Mouse (Mus musculus): ENCODE results near the gene Mbnl2. TPM values are rescaled to one million over a fixed set of nuclear protein-coding genes. Genes with fewer than 3 reads are reported as not detected.

Gene Mbnl2
- polyA plus RNA-seq, 1 experiment from 2014 or later: 20.2 TPM

DNA sequence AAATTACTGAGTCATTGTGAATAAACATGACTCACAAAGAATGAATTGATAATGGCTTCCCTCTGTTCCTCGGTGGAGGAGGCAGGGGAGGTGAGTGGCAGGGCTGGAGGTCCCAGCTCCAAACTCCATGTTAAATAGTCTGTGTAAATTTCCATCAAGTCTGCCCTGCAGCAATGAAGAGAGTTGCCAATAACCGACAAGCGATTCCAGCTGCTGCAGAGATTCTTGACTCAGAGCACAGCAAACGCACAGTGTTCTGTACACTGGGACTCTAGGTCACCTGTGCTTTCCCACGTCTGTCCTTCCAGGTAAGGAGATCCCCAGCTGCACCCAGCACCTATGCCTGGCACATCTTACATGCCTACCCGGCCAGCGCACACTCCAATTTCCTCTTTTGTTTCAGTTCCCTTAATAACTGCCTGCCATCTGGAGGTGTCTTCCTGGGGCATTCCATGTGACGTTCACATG lies 158.5 kb downstream of the Mbnl2 start:
- 57% methylated on average over 8 of the region's 8 CpGs for WGBS (ENCODE audit: insufficient replicate concordance)
- no peak overlapping the region for H3K4me3 ChIP-seq

DNA sequence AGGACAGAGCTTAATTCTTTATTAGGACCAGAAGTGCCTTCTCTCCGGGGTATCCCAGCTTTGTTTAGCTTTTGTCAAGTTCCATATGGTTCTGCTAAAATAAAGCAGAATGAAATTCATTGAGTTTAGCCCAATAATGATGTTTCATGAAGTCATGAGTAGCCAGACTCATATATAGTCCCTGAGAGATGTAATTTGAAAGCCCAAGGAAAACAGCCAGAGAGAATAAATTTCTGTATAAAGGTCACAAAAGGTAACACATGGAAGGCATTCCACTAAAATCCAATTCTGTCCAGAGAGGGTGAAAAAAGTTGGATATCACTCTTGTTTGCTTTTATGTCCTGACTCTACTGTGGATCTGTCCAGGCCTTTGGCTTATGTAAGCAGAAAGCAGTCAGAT lies 159.4 kb downstream of the Mbnl2 start:
- no peaks in the 10 kb centered on the region for H3K4me1 ChIP-seq
- WGBS (ENCODE audit: insufficient replicate concordance): 79% methylated on average over 1 of the region's 1 CpGs
- H3K9me3 ChIP-seq (replicated peaks): 0 out of 2 replicates have a peak, but pooled peaks cover 3% of the 10 kb centered on the region
- no peak overlapping the region for H3K9ac ChIP-seq
- ATAC-seq: no peak
- H3K4me2 ChIP-seq: no peak overlapping the region
- no peaks in the 10 kb centered on the region for H3K27me3 ChIP-seq (replicated peaks)
- no peak overlapping the region for H3K4me3 ChIP-seq
- no peak overlapping the region for H3K27ac ChIP-seq
- H3K36me3 ChIP-seq: no peaks in the 10 kb centered on the region

More for the DNA sequence above, 158.5 kb downstream of the Mbnl2 start:
- H3K27me3 ChIP-seq (replicated peaks): no peaks in the 10 kb centered on the region
- H3K27ac ChIP-seq: no peak overlapping the region
- no peaks in the 10 kb centered on the region for H3K4me1 ChIP-seq
- H3K36me3 ChIP-seq: no peaks in the 10 kb centered on the region
- no peak overlapping the region for H3K9ac ChIP-seq
- H3K9me3 ChIP-seq (replicated peaks): no peaks in the 10 kb centered on the region
- no peak overlapping the region for H3K4me2 ChIP-seq
- no peak for ATAC-seq

DNA sequence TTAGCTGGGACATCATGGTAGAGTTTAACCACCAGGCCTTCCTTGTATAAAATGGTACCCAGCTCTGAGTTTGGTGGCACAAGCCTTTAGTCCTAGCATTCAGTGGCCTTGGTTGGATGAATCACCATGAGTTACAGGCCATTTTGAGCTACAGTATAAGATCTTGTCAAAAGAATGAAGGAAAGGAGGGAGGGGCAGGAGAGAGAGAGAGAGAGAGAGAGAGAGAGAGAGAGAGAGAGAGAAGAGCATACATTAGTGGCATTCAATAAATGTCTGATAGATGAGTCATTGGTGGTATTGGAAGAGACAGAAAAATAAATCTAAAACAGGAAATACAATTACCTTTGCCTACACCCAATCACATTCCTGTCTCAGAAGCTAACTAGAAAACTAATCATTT lies 165.2 kb downstream of the Mbnl2 start:
- no peaks in the 10 kb centered on the region for H3K36me3 ChIP-seq
- 0 out of 2 replicates have a peak, but pooled peaks cover 4% of the 10 kb centered on the region for H3K9me3 ChIP-seq (replicated peaks)
- no peak overlapping the region for H3K4me2 ChIP-seq
- no peak for ATAC-seq
- no peak overlapping the region for H3K27ac ChIP-seq
- H3K27me3 ChIP-seq (replicated peaks): no peaks in the 10 kb centered on the region
- H3K4me3 ChIP-seq: no peak overlapping the region
- no peak overlapping the region for H3K9ac ChIP-seq
- no peaks in the 10 kb centered on the region for H3K4me1 ChIP-seq

DNA sequence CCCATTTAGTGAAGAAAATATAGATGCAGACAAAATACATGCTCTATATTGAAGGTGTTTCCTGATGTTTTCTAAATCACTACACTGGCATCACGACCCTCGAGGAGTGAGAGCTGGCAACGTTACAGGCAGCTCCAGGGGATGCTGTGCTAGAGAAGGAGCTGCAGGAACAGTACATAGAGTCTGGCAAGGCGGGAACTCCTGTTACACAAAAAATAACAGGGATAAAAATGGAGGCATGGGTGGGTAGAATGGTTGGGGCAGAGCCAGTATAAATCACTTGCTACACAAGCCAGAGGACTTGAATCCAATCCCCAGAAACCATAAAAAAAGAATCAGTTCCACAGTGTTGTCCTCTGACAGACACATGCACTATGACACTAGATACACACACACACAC lies 165.8 kb downstream of the Mbnl2 start:
- Histone ChIP-seq H3K4me1 (no peaks in the 10 kb centered on the region), H3K9me3 (replicated peaks) (0 out of 2 replicates have a peak, but pooled peaks cover 4% of the 10 kb centered on the region), H3K4me2 (no peak overlapping the region), H3K27me3 (replicated peaks) (no peaks in the 10 kb centered on the region), H3K27ac (no peak overlapping the region), H3K36me3 (no peaks in the 10 kb centered on the region), H3K9ac (no peak overlapping the region), H3K4me3 (no peak overlapping the region)
- no peak for ATAC-seq
- WGBS (ENCODE audit: insufficient replicate concordance): 68% methylated on average over 4 of the region's 4 CpGs

DNA sequence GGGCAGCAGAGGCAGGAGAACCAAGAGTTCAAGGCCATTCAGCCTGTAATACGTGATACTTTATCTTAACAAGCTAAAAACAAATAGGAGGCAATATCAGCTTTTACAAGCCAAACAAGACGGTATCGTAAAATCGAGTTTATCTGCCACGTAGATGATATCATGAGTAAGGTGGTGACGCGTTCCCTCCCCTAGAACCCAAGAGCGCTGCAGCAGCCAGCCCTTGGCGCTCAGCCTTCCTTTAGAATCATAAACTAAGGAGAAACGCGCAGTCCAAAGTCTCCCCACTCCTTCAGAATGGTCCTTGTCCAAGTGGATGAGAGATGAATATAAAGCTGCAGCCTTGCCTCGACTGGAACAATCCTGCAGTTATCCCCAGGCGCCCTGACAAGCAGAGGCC lies 166.4 kb downstream of the Mbnl2 start:
- no peak for ATAC-seq
- no peaks in the 10 kb centered on the region for H3K4me1 ChIP-seq
- H3K4me3 ChIP-seq: no peak overlapping the region
- 82% methylated on average over 13 of the region's 13 CpGs for WGBS (ENCODE audit: insufficient replicate concordance)
- no peaks in the 10 kb centered on the region for H3K27me3 ChIP-seq (replicated peaks)
- no peaks in the 10 kb centered on the region for H3K36me3 ChIP-seq
- no peak overlapping the region for H3K4me2 ChIP-seq
- no peak overlapping the region for H3K9ac ChIP-seq
- no peak overlapping the region for H3K27ac ChIP-seq
- H3K9me3 ChIP-seq (replicated peaks): 0 out of 2 replicates have a peak, but pooled peaks cover 4% of the 10 kb centered on the region

DNA sequence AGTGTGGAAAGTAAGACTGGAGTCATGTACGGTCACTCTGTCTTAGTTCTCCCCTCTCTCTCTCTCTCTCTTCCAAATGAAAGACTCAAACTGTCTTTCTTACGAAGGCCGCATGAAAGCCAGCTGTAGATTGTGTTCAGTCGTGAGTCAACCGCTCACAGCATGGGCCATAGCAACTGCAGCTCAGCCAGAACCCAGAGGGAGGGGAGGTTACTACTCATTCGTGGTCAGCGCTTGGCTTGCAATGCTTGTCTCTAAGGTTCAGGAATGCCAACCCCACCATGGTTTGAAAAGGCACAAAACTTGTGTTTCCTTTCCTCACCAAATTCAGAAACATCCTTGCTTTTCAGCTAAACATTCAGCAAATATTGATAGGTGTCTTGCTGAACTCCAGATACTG lies 178.8 kb downstream of the Mbnl2 start:
- no peak overlapping the region for H3K27ac ChIP-seq
- H3K4me1 ChIP-seq: no peaks in the 10 kb centered on the region
- WGBS (ENCODE audit: insufficient replicate concordance): 85% methylated on average over 7 of the region's 7 CpGs
- no peak overlapping the region for H3K4me2 ChIP-seq
- no peak overlapping the region for H3K4me3 ChIP-seq
- peaks cover 11% of the 10 kb centered on the region; the same call in 1 of the 2 replicates for H3K9me3 ChIP-seq (replicated peaks)
- no peak overlapping the region for H3K9ac ChIP-seq
- ATAC-seq: no peak
- H3K36me3 ChIP-seq: no peaks in the 10 kb centered on the region
- H3K27me3 ChIP-seq (replicated peaks): no peaks in the 10 kb centered on the region

DNA sequence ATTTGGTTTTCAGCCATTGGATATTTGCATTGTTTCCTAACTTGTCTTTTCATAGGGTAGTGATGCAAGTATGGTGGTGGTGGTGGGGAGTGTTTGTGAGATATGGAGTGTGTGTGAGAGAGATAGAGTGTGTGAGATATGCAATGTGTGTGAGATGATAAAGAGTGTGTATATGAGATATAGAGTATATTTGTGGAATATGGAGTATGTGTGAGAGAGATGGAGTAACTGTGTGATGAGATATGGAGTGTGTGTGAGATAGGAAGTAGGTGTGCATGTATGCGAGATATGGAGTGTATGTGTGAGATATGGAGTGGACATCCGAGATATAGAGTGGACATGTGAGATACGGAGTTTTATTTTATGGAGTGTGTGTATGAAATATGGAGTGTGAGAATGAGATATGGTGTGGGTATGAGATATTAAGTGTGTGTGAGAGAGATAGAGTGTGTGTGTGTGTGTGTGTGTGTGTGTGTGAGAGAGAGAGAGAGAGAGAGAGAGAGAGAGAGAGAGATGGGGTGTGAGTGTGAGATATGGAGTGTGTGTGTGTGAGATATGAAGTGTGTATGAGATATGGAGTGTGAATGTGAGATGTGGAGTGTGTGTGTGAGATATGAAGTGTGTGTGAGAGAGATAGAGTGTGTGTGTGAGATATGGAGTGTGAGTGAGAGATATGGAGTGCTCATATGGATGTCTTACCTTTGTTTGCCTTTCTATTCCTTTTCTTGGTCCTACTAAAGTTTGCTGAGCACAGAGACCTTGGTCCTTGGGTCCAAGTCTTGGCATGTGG lies 188.7 kb downstream of the Mbnl2 start:
- Histone ChIP-seq H3K4me2 (no peak overlapping the region), H3K9ac (no peak overlapping the region), H3K36me3 (no peaks in the 10 kb centered on the region), H3K9me3 (replicated peaks) (peaks cover 3% of the 10 kb centered on the region; the same call in 1 of the 2 replicates), H3K27ac (no peak overlapping the region), H3K27me3 (replicated peaks) (no peaks in the 10 kb centered on the region), H3K4me1 (no peaks in the 10 kb centered on the region), H3K4me3 (no peak overlapping the region)
- 74% methylated on average over 3 of the region's 3 CpGs for WGBS (ENCODE audit: insufficient replicate concordance)
- no peak for ATAC-seq

DNA sequence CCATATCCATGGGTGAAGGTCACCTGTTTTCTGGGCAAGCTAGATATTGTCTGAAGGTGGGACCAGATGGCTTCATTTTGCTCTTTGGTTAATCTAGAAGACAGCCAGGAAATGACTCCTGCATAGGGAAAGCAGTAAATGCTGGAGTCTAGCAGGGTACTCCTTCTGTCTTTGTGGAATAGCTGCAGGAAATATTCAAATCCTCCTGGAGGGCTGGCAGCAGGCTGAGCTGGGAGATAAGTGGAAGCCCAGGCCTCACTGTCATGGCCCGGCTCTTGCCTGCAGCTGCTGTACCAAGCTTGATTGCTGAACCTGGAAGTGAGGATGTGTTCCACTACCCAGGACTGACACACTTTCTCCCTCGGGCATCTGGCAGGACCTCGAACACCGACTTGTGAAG lies 191.3 kb downstream of the Mbnl2 start:
- Histone ChIP-seq H3K36me3 (no peaks in the 10 kb centered on the region), H3K4me1 (no peaks in the 10 kb centered on the region), H3K27me3 (replicated peaks) (no peaks in the 10 kb centered on the region), H3K4me2 (no peak overlapping the region), H3K9me3 (replicated peaks) (peaks cover 3% of the 10 kb centered on the region; the same call in 1 of the 2 replicates), H3K9ac (no peak overlapping the region), H3K27ac (no peak overlapping the region), H3K4me3 (no peak overlapping the region)
- WGBS (ENCODE audit: insufficient replicate concordance): 68% methylated on average over 4 of the region's 4 CpGs
- ATAC-seq: no peak

DNA sequence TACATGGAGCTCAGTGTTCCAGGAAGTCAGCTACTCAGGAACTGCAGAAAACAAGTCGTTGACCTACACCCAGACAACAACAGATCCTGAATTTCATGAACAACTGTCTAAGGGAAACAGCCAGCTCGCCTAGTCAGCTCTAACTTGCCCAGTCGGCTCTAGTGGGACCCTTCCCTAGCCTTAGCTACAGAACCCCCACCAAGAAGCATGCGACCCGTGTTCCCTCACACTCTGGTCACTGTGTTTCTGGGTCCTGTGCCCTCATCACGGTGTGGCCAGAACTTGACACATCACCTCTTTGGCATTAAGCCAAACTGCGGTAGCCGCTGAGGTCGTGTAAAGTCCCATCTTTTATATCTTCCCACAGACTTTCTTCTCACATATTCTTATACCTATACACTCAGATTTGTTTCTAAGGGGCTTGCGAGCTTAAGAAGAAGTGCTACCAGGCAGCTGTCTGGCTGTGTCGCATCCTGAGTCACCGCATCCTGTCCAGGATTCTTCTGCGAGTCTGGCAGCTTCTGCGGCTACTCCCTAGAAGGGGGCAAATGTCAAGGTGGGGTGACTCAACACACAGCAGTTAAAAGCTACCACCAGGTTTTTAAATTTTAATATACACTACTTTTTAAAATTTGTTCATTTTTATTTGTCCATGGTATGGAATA lies 193.8 kb downstream of the Mbnl2 start:
- ATAC-seq: no peak
- no peak overlapping the region for H3K9ac ChIP-seq
- no peaks in the 10 kb centered on the region for H3K27me3 ChIP-seq (replicated peaks)
- no peak overlapping the region for H3K27ac ChIP-seq
- WGBS (ENCODE audit: insufficient replicate concordance): 76% methylated on average over 14 of the region's 14 CpGs
- H3K4me3 ChIP-seq: no peak overlapping the region
- H3K9me3 ChIP-seq (replicated peaks): no peaks in the 10 kb centered on the region
- H3K4me2 ChIP-seq: no peak overlapping the region
- no peaks in the 10 kb centered on the region for H3K4me1 ChIP-seq
- no peaks in the 10 kb centered on the region for H3K36me3 ChIP-seq

DNA sequence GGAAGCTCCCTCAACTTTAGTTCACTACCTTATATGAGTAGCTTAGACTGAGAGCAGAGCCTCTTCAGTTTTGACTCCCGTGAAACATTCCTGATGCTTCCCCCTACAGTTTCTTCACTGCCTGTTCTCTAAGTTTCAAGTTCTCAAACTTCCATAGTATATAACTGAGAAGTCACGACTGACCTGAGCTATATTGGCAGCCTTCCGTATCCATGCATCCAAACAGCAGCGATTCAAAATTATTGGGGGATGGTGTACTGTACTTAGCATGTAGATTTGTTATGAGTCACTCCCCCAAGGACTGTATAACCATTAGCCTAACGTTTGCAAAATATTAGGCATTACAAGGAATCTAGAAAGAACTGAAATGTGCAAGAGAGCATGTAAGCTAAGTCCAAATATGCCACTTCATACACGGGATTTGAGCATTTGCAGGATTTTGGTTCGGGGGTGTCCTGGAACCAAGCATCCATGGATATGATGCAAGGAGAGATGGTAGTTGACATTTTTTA lies 200.8 kb downstream of the Mbnl2 start:
- no peak overlapping the region for H3K9ac ChIP-seq
- H3K4me2 ChIP-seq: peak overlapping the region; percentile 94
- H3K27me3 ChIP-seq (replicated peaks): peaks cover 9% of the 10 kb centered on the region
- no peak overlapping the region for H3K27ac ChIP-seq
- ATAC-seq: no peak
- H3K36me3 ChIP-seq: no peaks in the 10 kb centered on the region
- H3K4me1 ChIP-seq: peaks cover 28% of the 10 kb centered on the region
- H3K9me3 ChIP-seq (replicated peaks): no peaks in the 10 kb centered on the region
- no peak overlapping the region for H3K4me3 ChIP-seq
- WGBS (ENCODE audit: insufficient replicate concordance): 67% methylated on average over 7 of the region's 7 CpGs

DNA sequence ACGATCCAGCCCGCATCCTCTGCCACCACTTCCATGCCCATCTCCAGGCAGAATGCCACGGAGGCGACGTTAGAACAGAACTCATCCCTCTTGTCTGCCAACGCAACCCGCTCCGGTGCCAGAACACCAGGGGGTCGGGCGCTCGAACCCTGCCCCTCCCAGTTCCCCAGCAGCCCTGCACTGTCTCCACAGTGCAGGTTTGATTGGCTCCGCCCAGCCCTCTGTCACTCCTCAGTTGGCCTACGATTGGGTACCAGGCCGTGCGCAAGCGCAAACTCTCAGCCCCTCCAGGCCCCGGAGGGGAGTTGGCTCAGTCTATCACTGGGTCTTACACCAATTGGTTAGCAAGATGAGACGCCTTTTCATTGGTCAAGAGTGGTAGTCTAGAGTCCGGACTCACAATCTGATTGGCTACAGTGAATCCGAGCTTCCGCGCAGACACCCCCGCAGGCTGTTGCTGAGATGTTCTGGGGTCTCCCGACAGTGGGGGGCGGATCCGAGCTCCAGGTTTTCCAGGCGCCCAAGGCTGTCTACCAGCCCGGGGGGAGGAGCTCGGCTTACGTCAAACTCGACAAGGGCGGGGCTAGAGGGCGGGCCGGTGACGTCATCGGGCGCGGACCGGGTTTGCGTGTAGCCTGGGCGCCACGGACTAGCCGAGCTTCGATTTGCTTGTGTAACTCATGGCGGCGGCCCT lies 202.0 kb downstream of the Mbnl2 start:
- Histone ChIP-seq H3K4me1 (peaks cover 30% of the 10 kb centered on the region), H3K9ac (peak overlapping the region; percentile 75), H3K27ac (peak overlapping the region; percentile 91), H3K36me3 (no peaks in the 10 kb centered on the region; the same call in 1 of the 2 replicates), H3K4me3 (peak overlapping the region; percentile 73), H3K27me3 (replicated peaks) (peaks cover 9% of the 10 kb centered on the region), H3K9me3 (replicated peaks) (no peaks in the 10 kb centered on the region), H3K4me2 (peak overlapping the region; percentile 94)
- WGBS (ENCODE audit: insufficient replicate concordance): under 1% methylated on average over 46 of the region's 46 CpGs
- peak; percentile 94 for ATAC-seq

Measured in liver, embryonic 12.5 days (tissue).